Mouse (Mus musculus) liver, adult 2 months (tissue): ENCODE measurements around the gene Usp40.

Experiments
- CTCF ChIP-seq: fragments of 200-500 bp; IDR thresholded peaks from 2 replicates; pipeline ENCODE4 v1.5.1; 2011; ENCODE audit warnings: low read depth, low read length, control low read depth
- POLR2A ChIP-seq: fragments of 200-500 bp; IDR thresholded peaks from 2 replicates; pipeline ENCODE4 v1.6.1; 2011; ENCODE audit warnings: low read length, control low read depth; ENCODE audit not compliant: insufficient read depth; ENCODE audit errors: extremely low read depth

DNA sequence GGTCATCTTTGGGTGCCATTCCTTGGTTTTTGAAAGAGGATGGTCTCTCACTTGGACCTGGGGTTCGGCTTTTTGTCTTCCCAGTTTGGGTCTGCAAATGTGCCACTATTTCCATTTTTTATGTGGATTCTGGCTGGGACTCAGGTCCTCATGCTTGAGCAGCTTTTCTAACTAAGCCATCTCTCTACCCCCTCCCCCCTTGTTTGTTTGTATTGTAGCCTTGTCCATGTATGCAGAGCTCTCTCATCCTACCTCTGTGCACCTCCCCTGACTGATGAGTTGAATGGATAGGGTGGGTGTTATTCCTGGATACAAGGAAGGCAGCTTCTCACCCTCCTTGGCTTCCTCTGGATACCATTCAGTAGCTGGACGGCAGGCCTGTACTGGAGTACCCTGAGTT, 100.3 kb downstream of the Usp40 start:
- TF ChIP-seq CTCF (no peak), POLR2A (no peak)
